Mouse (Mus musculus): ENCODE measurements around the gene Gpx2.

- no peak for TF ChIP-seq POLR2A (IDR thresholded peaks at IDR 0.05; ENCODE audit: control insufficient read depth, extremely low read depth, insufficient read depth, low read length, poor library complexity)
- no peak for TF ChIP-seq CTCF (IDR thresholded peaks at IDR 0.05; ENCODE audit: borderline replicate concordance, control insufficient read depth, extremely low read depth, insufficient read depth, low read length, poor library complexity)
These were observed 44.4 kb downstream of the Gpx2 start for GRCm38 (mm10) chr12:76750866-76751459.

Data from thymus, adult 2 months (tissue).